Mouse (Mus musculus): ENCODE results near the gene Lima1.

Lima1 gene

GRCm38 (mm10) chr15:99735631-99736030 lies 139.6 kb downstream of the Lima1 start:
- no peak for DNase-seq (ENCODE audit: low read depth, low spot score)

GRCm38 (mm10) chr15:99733186-99733585 lies 142.1 kb downstream of the Lima1 start:
- no peak for DNase-seq (ENCODE audit: low read depth, low spot score)

- no peak for DNase-seq (ENCODE audit: low read depth, low spot score)
These were observed 143.6 kb downstream of the Lima1 start for GRCm38 (mm10) chr15:99731678-99732077.

- no peak for DNase-seq (ENCODE audit: low read depth, low spot score)
These were observed 144.1 kb downstream of the Lima1 start for GRCm38 (mm10) chr15:99731167-99731566.

GRCm38 (mm10) chr15:99729056-99729783 lies 146.0 kb downstream of the Lima1 start:
- DNase-seq (ENCODE audit: low read depth, low spot score), result no peak

Data from telencephalon, adult 2 months (tissue).